Mouse (Mus musculus): ENCODE results near the gene Top1. TPM values are rescaled to one million over a fixed set of nuclear protein-coding genes. Genes with fewer than 3 reads are reported as not detected.

Top1 gene
- total and polyA plus RNA-seq, 2 experiments, result 6.2 to 26.1 TPM

- Histone ChIP-seq H3K27ac (replicated peaks; ENCODE audit: insufficient read depth, low read depth, low read length) (no peak overlapping the region), H3K36me3 (ENCODE audit: control insufficient read depth, insufficient read depth, low read length) (peaks cover 63% of the 10 kb centered on the region)
These were observed 57.1 kb downstream of the Top1 start for GRCm38 (mm10) chr2:160702824-160703223.

GRCm38 (mm10) chr2:160707673-160708072 is 62.0 kb downstream of the Top1 start:
- Histone ChIP-seq H3K9ac (ENCODE audit: low read depth, low read length) (no peak overlapping the region), H3K27me3 (ENCODE audit: control insufficient read depth, insufficient read depth, low read length) (no peaks in the 10 kb centered on the region), H3K36me3 (ENCODE audit: control insufficient read depth, insufficient read depth, low read length) (peaks cover 68% of the 10 kb centered on the region), H3K4me3 (ENCODE audit: insufficient read depth, low read depth, low read length) (no peak overlapping the region), H3K4me1 (ENCODE audit: control insufficient read depth, insufficient read depth, low read length) (no peaks in the 10 kb centered on the region), H3K27ac (replicated peaks; ENCODE audit: insufficient read depth, low read depth, low read length) (no peak overlapping the region), H3K79me2 (ENCODE audit: control insufficient read depth, insufficient read depth, low read length) (no peaks in the 10 kb centered on the region)
- TF ChIP-seq CTCF (IDR thresholded peaks at IDR 0.05; ENCODE audit: low read depth, low read length), result no peak
- no peak for TF ChIP-seq POLR2A (IDR thresholded peaks at IDR 0.05; ENCODE audit: extremely low read depth, insufficient read depth, low read length)
- no peak for DNase-seq (ENCODE audit: extremely low read depth, low read depth, low spot score)
- WGBS, result 92% methylated on average over 3 of the region's 3 CpGs

More at GRCm38 (mm10) chr2:160702824-160703223, 57.1 kb downstream of the Top1 start:
- no peak for DNase-seq (ENCODE audit: extremely low read depth, low read depth, low spot score)
- Histone ChIP-seq H3K27me3 (ENCODE audit: control insufficient read depth, insufficient read depth, low read length) (no peaks in the 10 kb centered on the region), H3K9ac (ENCODE audit: low read depth, low read length) (no peak overlapping the region), H3K79me2 (ENCODE audit: control insufficient read depth, insufficient read depth, low read length) (no peaks in the 10 kb centered on the region), H3K4me3 (ENCODE audit: insufficient read depth, low read depth, low read length) (no peak overlapping the region), H3K4me1 (ENCODE audit: control insufficient read depth, insufficient read depth, low read length) (peaks cover 2% of the 10 kb centered on the region; the same call in 1 of the 2 replicates)
- no peak for TF ChIP-seq POLR2A (IDR thresholded peaks at IDR 0.05; ENCODE audit: extremely low read depth, insufficient read depth, low read length)
- no peak for TF ChIP-seq CTCF (IDR thresholded peaks at IDR 0.05; ENCODE audit: low read depth, low read length)

GRCm38 (mm10) chr2:160715463-160716030 is 69.9 kb downstream of the Top1 start:
- WGBS, result 66% methylated on average over 4 of the region's 4 CpGs
- H3K79me2 ChIP-seq (ENCODE audit: control insufficient read depth, insufficient read depth, low read length), result no peaks in the 10 kb centered on the region
- no peak for DNase-seq (ENCODE audit: extremely low read depth, low read depth, low spot score)
- no peak for TF ChIP-seq POLR2A (IDR thresholded peaks at IDR 0.05; ENCODE audit: extremely low read depth, insufficient read depth, low read length)
- no peak for TF ChIP-seq CTCF (IDR thresholded peaks at IDR 0.05; ENCODE audit: low read depth, low read length)
- H3K9ac ChIP-seq (ENCODE audit: low read depth, low read length), result no peak overlapping the region
- H3K4me3 ChIP-seq (ENCODE audit: insufficient read depth, low read depth, low read length), result no peak overlapping the region
- H3K36me3 ChIP-seq (ENCODE audit: control insufficient read depth, insufficient read depth, low read length), result peaks cover 72% of the 10 kb centered on the region
- H3K4me1 ChIP-seq (ENCODE audit: control insufficient read depth, insufficient read depth, low read length), result peaks cover 16% of the 10 kb centered on the region; the same call in 1 of the 2 replicates
- H3K27ac ChIP-seq (replicated peaks; ENCODE audit: insufficient read depth, low read depth, low read length), result peak overlapping the region; percentile 84
- no peaks in the 10 kb centered on the region for H3K27me3 ChIP-seq (ENCODE audit: control insufficient read depth, insufficient read depth, low read length)

GRCm38 (mm10) chr2:160717269-160717668 is 71.6 kb downstream of the Top1 start:
- WGBS, result 75% methylated on average over 5 of the region's 5 CpGs
- TF ChIP-seq CTCF (IDR thresholded peaks at IDR 0.05; ENCODE audit: low read depth, low read length), result peak; percentile 29; the same call in 1 of the 2 replicates
- no peak for TF ChIP-seq POLR2A (IDR thresholded peaks at IDR 0.05; ENCODE audit: extremely low read depth, insufficient read depth, low read length)
- Histone ChIP-seq H3K27ac (replicated peaks; ENCODE audit: insufficient read depth, low read depth, low read length) (no peak overlapping the region), H3K4me1 (ENCODE audit: control insufficient read depth, insufficient read depth, low read length) (peaks cover 16% of the 10 kb centered on the region; the same call in 1 of the 2 replicates), H3K9ac (ENCODE audit: low read depth, low read length) (no peak overlapping the region), H3K27me3 (ENCODE audit: control insufficient read depth, insufficient read depth, low read length) (no peaks in the 10 kb centered on the region), H3K79me2 (ENCODE audit: control insufficient read depth, insufficient read depth, low read length) (no peaks in the 10 kb centered on the region), H3K36me3 (ENCODE audit: control insufficient read depth, insufficient read depth, low read length) (peaks cover 71% of the 10 kb centered on the region), H3K4me3 (ENCODE audit: insufficient read depth, low read depth, low read length) (no peak overlapping the region)
- DNase-seq (ENCODE audit: extremely low read depth, low read depth, low spot score), result peak; percentile 46

- H3K4me1 ChIP-seq (ENCODE audit: control insufficient read depth, insufficient read depth, low read length), result peaks cover 14% of the 10 kb centered on the region; the same call in 1 of the 2 replicates
- TF ChIP-seq CTCF (IDR thresholded peaks at IDR 0.05; ENCODE audit: low read depth, low read length) (no peak), POLR2A (IDR thresholded peaks at IDR 0.05; ENCODE audit: extremely low read depth, insufficient read depth, low read length) (no peak)
- 92% methylated on average over 3 of the region's 3 CpGs for WGBS
- H3K36me3 ChIP-seq (ENCODE audit: control insufficient read depth, insufficient read depth, low read length), result peaks cover 73% of the 10 kb centered on the region
- no peak for DNase-seq (ENCODE audit: extremely low read depth, low read depth, low spot score)
- H3K79me2 ChIP-seq (ENCODE audit: control insufficient read depth, insufficient read depth, low read length), result no peaks in the 10 kb centered on the region
- H3K4me3 ChIP-seq (ENCODE audit: insufficient read depth, low read depth, low read length), result no peak overlapping the region
- no peak overlapping the region for H3K27ac ChIP-seq (replicated peaks; ENCODE audit: insufficient read depth, low read depth, low read length)
- no peaks in the 10 kb centered on the region for H3K27me3 ChIP-seq (ENCODE audit: control insufficient read depth, insufficient read depth, low read length)
- H3K9ac ChIP-seq (ENCODE audit: low read depth, low read length), result no peak overlapping the region
These were observed 73.1 kb downstream of the Top1 start for GRCm38 (mm10) chr2:160718811-160719210.

- no peaks in the 10 kb centered on the region for H3K27me3 ChIP-seq (ENCODE audit: control insufficient read depth, insufficient read depth, low read length)
- H3K27ac ChIP-seq (replicated peaks; ENCODE audit: insufficient read depth, low read depth, low read length), result no peak overlapping the region
- no peak overlapping the region for H3K4me3 ChIP-seq (ENCODE audit: insufficient read depth, low read depth, low read length)
- H3K36me3 ChIP-seq (ENCODE audit: control insufficient read depth, insufficient read depth, low read length), result peaks cover 49% of the 10 kb centered on the region
- TF ChIP-seq CTCF (IDR thresholded peaks at IDR 0.05; ENCODE audit: low read depth, low read length) (no peak), POLR2A (IDR thresholded peaks at IDR 0.05; ENCODE audit: extremely low read depth, insufficient read depth, low read length) (no peak)
- DNase-seq (ENCODE audit: extremely low read depth, low read depth, low spot score), result no peak
- no peak overlapping the region for H3K9ac ChIP-seq (ENCODE audit: low read depth, low read length)
- no peaks in the 10 kb centered on the region for H3K4me1 ChIP-seq (ENCODE audit: control insufficient read depth, insufficient read depth, low read length)
- 87% methylated on average over 4 of the region's 4 CpGs for WGBS
- no peaks in the 10 kb centered on the region for H3K79me2 ChIP-seq (ENCODE audit: control insufficient read depth, insufficient read depth, low read length)
These were observed 77.0 kb downstream of the Top1 start for GRCm38 (mm10) chr2:160722714-160723113.

Measured in liver, adult 2 months (tissue).